Mouse (Mus musculus) megakaryocyte, embryonic 14.5 days (primary cell): ENCODE data around the gene Inpp4b.

ENCODE experiments used
- FLI1 ChIP-seq: IDR thresholded peaks from 2 replicates; pipeline ENCODE4 v1.6.1; 2012; ENCODE audit warnings: low read length, inconsistent platforms, mixed read lengths
- GATA1 ChIP-seq: IDR thresholded peaks from 3 replicates; pipeline ENCODE4 v1.6.1; 2012; ENCODE audit warnings: mixed read lengths, low read length, inconsistent platforms, borderline replicate concordance

- TF ChIP-seq GATA1 (no peak), FLI1 (no peak)
Measured at GRCm38 (mm10) chr8:82150272-82150671, 807.9 kb downstream of the Inpp4b start.
